Mouse (Mus musculus) lung, postnatal 0 days (tissue): ENCODE results near the gene Fam120a.

Source experiments
- CTCF ChIP-seq: IDR thresholded peaks from 2 replicates; pipeline ENCODE4 v1.5.1; 2016; ENCODE audit warnings: antibody characterized with exemption, mild to moderate bottlenecking
- EP300 ChIP-seq: IDR thresholded peaks from 2 replicates; pipeline ENCODE4 v1.6.1; 2016; ENCODE audit warnings: antibody characterized with exemption, mild to moderate bottlenecking, control low read depth

DNA sequence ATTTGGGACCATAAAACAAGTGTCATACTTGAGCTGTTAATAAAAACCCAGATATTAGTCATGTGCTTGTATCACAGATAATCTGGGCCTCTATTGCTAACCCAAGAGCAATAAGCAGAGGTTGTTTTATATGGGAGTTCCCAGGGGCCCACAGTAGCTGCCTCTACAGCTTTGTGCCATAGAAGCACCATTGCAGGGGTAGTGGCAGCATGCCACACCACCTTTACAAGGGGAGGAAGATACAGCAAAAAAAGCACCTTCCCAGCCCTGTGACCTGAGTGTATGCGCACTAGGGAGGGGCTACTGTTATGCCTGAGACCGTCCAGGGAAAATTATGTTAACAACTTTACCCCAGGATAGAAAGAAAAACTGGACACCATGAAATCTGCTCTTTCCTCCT, 62.4 kb downstream of the Fam120a start:
- TF ChIP-seq EP300 (no peak), CTCF (no peak)
